Mouse (Mus musculus): ENCODE measurements around the gene Rpl21.

GRCm38 (mm10) chr5:146838836-146839648 lies 6.4 kb downstream of the Rpl21 start:
- no peak for TF ChIP-seq CTCF (IDR thresholded peaks at IDR 0.05; ENCODE audit: low read depth, low read length)
- no peak for TF ChIP-seq POLR2A (IDR thresholded peaks at IDR 0.05; ENCODE audit: borderline replicate concordance, low read depth, low read length)

Measured in bone marrow macrophage, adult 2 months (primary cell).